Mouse (Mus musculus) spleen, postnatal 10 days (tissue): ENCODE measurements around the gene Ccdc9b.

Experiments used
- DNase-seq, 2 experiments: peaks; one replicate each; pipeline ENCODE4 v3.0.0; 2021 to 2022; ENCODE audit warnings: low spot score in 2 of 2

The Ccdc9b gene

DNA sequence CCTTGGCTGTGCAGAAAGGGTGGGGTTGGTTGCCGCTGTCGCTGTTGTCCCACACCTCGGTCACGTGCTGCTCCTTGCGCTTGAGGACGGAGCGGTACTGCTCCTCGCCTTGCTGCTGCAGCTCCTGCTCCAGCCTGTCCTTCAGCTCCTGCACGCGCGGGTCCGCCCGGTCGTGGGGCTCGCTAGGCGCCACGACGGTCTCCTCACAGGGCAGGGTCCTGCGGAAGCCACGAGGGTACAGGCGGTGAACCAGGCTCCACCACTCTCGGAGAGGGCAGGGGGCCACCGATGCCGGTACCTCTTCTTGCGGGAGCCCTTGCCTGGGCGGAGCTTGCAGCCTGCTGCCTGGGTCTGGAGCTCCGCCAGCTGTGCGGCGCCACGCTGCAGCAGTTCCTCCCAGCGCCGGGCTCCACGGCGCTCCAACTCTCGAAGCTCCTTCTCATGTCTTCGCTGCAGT, 51.4 kb downstream of the Ccdc9b start:
- DNase-seq, result no peak

DNA sequence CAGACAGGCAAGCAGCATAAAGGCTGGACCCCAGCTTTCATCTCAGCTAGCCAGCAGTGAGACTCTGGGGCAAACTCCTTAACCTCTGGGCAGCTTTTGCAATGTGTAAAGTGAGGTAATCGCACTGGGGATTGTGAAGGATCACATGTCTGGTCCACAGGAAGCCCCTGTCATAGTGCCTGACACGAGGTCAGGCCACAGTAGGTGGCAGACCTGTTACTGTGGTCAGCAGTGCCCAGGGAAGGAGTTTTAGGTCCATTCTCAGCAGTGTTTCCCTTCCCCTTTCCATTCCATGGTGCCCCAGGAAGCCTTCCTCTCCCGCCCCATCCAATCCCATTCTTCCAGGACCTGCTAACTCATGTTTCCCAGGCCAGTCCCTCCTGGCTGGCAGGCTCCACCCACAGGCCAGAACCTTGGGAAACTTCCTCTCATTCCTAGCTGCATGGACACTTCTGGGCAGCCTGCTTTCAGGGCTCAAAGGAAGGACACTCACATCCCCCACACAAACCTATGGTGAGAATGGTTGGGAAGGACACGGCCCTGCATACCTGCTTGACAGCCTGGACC, 52.7 kb downstream of the Ccdc9b start:
- no peak for DNase-seq

DNA sequence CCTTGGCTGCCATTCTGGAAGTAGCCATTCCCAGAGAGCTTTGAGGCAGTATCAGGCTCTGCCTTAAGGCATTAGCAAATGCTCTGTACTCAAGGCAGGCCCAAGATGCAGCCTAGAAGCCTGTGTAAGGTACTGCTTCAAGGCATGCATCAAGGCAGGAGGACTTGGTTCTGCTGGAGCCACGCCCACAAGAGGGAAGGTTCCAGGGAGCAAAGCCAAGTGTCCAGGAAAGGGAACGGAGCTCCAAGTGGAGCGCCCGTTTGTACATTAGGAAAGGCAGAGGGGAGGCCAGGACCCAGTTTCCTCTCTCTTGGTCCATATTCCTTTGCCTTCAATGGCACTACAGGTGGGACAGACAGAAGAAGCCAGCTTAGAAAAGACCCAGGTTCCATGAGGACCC, 54.0 kb downstream of the Ccdc9b start:
- no peak for DNase-seq

DNA sequence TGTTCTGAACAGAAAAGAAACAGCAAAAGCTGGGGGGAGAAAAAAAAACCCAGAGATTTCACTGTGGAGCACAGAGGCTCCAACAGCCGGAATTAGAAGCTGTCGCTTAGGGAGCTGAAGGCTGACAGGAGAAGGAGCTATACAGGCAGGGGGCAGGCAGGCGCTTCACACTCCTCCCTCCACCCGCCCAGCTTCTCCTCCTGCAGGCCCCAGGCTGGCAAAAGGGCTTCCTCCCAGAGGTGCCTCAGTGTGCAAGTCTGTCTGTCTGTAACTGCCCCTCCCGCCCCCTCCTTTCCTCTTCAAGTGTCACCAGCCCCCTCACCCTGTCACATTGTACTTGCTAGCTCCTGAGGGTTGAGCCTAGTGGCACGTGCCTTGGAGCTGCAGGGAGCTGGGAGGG, 56.0 kb downstream of the Ccdc9b start:
- DNase-seq, result no peak
